Mouse (Mus musculus) naive thymus-derived CD4-positive, alpha-beta T cell, adult 2 months (primary cell): ENCODE results near the gene Hmga1b.
"Not testable (repeated sequence)": the region's sequence is repeated elsewhere in the genome, so short reads cannot be mapped to it uniquely, and the experiment has no call there.

Source experiments
- DNase-seq: peaks from one replicate; pipeline ENCODE4 v3.0.0-alpha.2; 2011; ENCODE audit warnings: low read depth

Gene Hmga1b

GRCm38 (mm10) chr11:120762672-120763041 lies at the start of gene Hmga1b:
TSS of gene Hmga1b (plus strand) at chr11:120762794.
- not testable (repeated sequence) for DNase-seq

GRCm38 (mm10) chr11:120713580-120714518 lies 48.7 kb upstream of the Hmga1b start, which contains the start of the genes Cenpx and Lrrc45:
TSS of gene Cenpx (minus strand) at chr11:120713738.
TSS of gene Lrrc45 (plus strand) at chr11:120713925.
- peak; percentile 97 for DNase-seq

- no peak for DNase-seq
These were observed 48.0 kb upstream of the Hmga1b start for GRCm38 (mm10) chr11:120714546-120714945.

GRCm38 (mm10) chr11:120715131-120715530 lies 47.5 kb upstream of the Hmga1b start:
- no peak for DNase-seq

GRCm38 (mm10) chr11:120719242-120719641 lies 43.4 kb upstream of the Hmga1b start:
- no peak for DNase-seq

GRCm38 (mm10) chr11:120719841-120720376 lies 42.7 kb upstream of the Hmga1b start:
- no peak for DNase-seq

- peak; percentile 96 for DNase-seq
These were observed 42.1 kb upstream of the Hmga1b start for GRCm38 (mm10) chr11:120720450-120720849.

GRCm38 (mm10) chr11:120721124-120722066 lies 41.2 kb upstream of the Hmga1b start, which contains the start of gene Rac3:
TSS of gene Rac3 (plus strand) at chr11:120721470.
- peak; percentile 48 for DNase-seq

- no peak for DNase-seq
These were observed 40.4 kb upstream of the Hmga1b start for GRCm38 (mm10) chr11:120722067-120722630.

GRCm38 (mm10) chr11:120722761-120723382 lies 39.7 kb upstream of the Hmga1b start:
- DNase-seq: no peak

- DNase-seq: no peak
These were observed 39.1 kb upstream of the Hmga1b start for GRCm38 (mm10) chr11:120723509-120723908.

- no peak for DNase-seq
These were observed 36.1 kb upstream of the Hmga1b start for GRCm38 (mm10) chr11:120726243-120727168.

GRCm38 (mm10) chr11:120727169-120727527 lies 35.4 kb upstream of the Hmga1b start, which contains the start of gene Dcxr:
TSS of gene Dcxr (minus strand) at chr11:120727281.
- DNase-seq: no peak

- no peak for DNase-seq
These were observed 35.0 kb upstream of the Hmga1b start for GRCm38 (mm10) chr11:120727564-120727963.

GRCm38 (mm10) chr11:120728530-120729240 lies 33.9 kb upstream of the Hmga1b start:
- no peak for DNase-seq

GRCm38 (mm10) chr11:120729432-120730050 lies 33.1 kb upstream of the Hmga1b start:
- DNase-seq: not testable (repeated sequence)

GRCm38 (mm10) chr11:120730331-120730870 lies 32.2 kb upstream of the Hmga1b start:
- no peak for DNase-seq

GRCm38 (mm10) chr11:120731395-120731794 lies 31.2 kb upstream of the Hmga1b start:
- DNase-seq: no peak
